Mouse (Mus musculus) testis, postnatal 14 days (tissue): ENCODE data around the gene Hmga2.
A peak's percentile ranks its signal among the peaks of the same experiment; 100 is the strongest.
"Not testable (repeated sequence)": the region's sequence is repeated elsewhere in the genome, so short reads cannot be mapped to it uniquely, and the experiment has no call there.

Source experiments
- DNase-seq: peaks from one replicate; pipeline ENCODE4 v3.0.0; 2021; ENCODE audit warnings: low spot score

The Hmga2 gene

GRCm38 (mm10) chr10:120344558-120345318 lies 131.5 kb downstream of the Hmga2 start:
- DNase-seq, result no peak

- not testable (repeated sequence) for DNase-seq
Observed at GRCm38 (mm10) chr10:120339906-120340305, 136.4 kb downstream of the Hmga2 start.

GRCm38 (mm10) chr10:120339324-120339723 lies 136.9 kb downstream of the Hmga2 start:
- peak; percentile 12 for DNase-seq

GRCm38 (mm10) chr10:120338841-120339240 lies 137.4 kb downstream of the Hmga2 start:
- DNase-seq, result peak; percentile 11

- not testable (repeated sequence) for DNase-seq
Observed at GRCm38 (mm10) chr10:120338431-120338830, 137.8 kb downstream of the Hmga2 start.

- DNase-seq, result no peak
Observed at GRCm38 (mm10) chr10:120327946-120328345, 148.3 kb downstream of the Hmga2 start.

- DNase-seq, result no peak
Observed at GRCm38 (mm10) chr10:120323584-120324203, 152.6 kb downstream of the Hmga2 start.

- DNase-seq, result no peak
Observed at GRCm38 (mm10) chr10:120322815-120323214, 153.5 kb downstream of the Hmga2 start.

GRCm38 (mm10) chr10:120319614-120320013 lies 156.7 kb downstream of the Hmga2 start:
- peak; percentile 50 for DNase-seq
